Mouse (Mus musculus) forebrain, embryonic 15.5 days (tissue): ENCODE data around the gene Tent5a. TPM values are rescaled to one million over a fixed set of nuclear protein-coding genes. Genes with fewer than 3 reads are reported as not detected.

ENCODE experiments used
- polyA plus RNA-seq: library from polyadenylated mRNA; unstranded; fragments of >200 nt; fragmentation: Nextera tagmentation; extraction: Ambion mirVana; gene quantifications from 2 replicates; pipeline ENCODE4 v1.2.1, GENCODE M21; 2015

The Tent5a gene
- polyA plus RNA-seq, 1 experiment from 2014 or later, result 2.7 TPM

Other genes with a start within 250 kb of the Tent5a start
- gene Gm11114, start 14.6 kb downstream of the Tent5a start, polyA plus RNA-seq, result not detected in 2 replicates